Mouse (Mus musculus) naive thymus-derived CD4-positive, alpha-beta T cell, adult 5 months (primary cell): Measurements from ENCODE around the gene Serpinb1b. TPM values are rescaled to one million over a fixed set of nuclear protein-coding genes. Genes with fewer than 3 reads are reported as not detected.

Experiments used
- polyA plus RNA-seq: library from polyadenylated mRNA; unstranded; fragments of 100-300 nt; shearing (Covaris generic); gene quantifications from one replicate; pipeline ENCODE4 v1.2.1, GENCODE M21; 2017

Gene Serpinb1b
- not detected for polyA plus RNA-seq

GRCm38 (mm10) chr13:33078056-33078705, at the start of gene Serpinb1b:
TSS of gene Serpinb1b (plus strand) at chr13:33078575.

Other genes starting within 250 kb of the Serpinb1b start
- not detected for gene Serpinb1a, start 227.4 kb upstream of the Serpinb1b start, polyA plus RNA-seq
- gene Serpinb1c, start 180.4 kb upstream of the Serpinb1b start, polyA plus RNA-seq: not detected
- 4.4 TPM for gene Serpinb6b, start 113.4 kb upstream of the Serpinb1b start, polyA plus RNA-seq
- gene Serpinb9, start 75.3 kb upstream of the Serpinb1b start, polyA plus RNA-seq: 7.1 TPM
- gene Serpinb9b, start 51.2 kb upstream of the Serpinb1b start, polyA plus RNA-seq: 0.17 TPM
- not detected for gene Serpinb9c, start 81.2 kb downstream of the Serpinb1b start, polyA plus RNA-seq
- gene Serpinb9d, start 114.4 kb downstream of the Serpinb1b start, polyA plus RNA-seq: not detected
- gene Serpinb9e, start 171.0 kb downstream of the Serpinb1b start, polyA plus RNA-seq: not detected
- gene Serpinb9f, start 245.5 kb downstream of the Serpinb1b start, polyA plus RNA-seq: not detected